Mouse (Mus musculus): Measurements from ENCODE around the gene Usp5. TPM values are rescaled to one million over a fixed set of nuclear protein-coding genes. Genes with fewer than 3 reads are reported as not detected.
A peak's percentile ranks its signal among the peaks of the same experiment; 100 is the strongest.

Gene Usp5
- polyA plus RNA-seq, 1 experiment: 80.9 TPM

GRCm38 (mm10) chr6:124796200-124796599, 33.1 kb downstream of the Usp5 start:
- peaks cover 3% of the 10 kb centered on the region for H3K4me1 ChIP-seq (ENCODE audit: control insufficient read depth, insufficient read depth, low read length)
- TF ChIP-seq CTCF (IDR thresholded peaks at IDR 0.05; ENCODE audit: low read depth, low read length): no peak
- TF ChIP-seq POLR2A (IDR thresholded peaks at IDR 0.05; ENCODE audit: insufficient read depth, low read length): no peak
- TF ChIP-seq EP300 (IDR thresholded peaks at IDR 0.05; ENCODE audit: insufficient read depth, low read depth, low read length): no peak
- H3K9ac ChIP-seq (ENCODE audit: low read depth, poor library complexity, severe bottlenecking): peak overlapping the region; percentile 75
- peak overlapping the region; percentile 100 for H3K27ac ChIP-seq (ENCODE audit: insufficient read depth, low read length)
- H3K36me3 ChIP-seq (ENCODE audit: control insufficient read depth, insufficient read depth, low read length, poor library complexity, severe bottlenecking): peaks cover 5% of the 10 kb centered on the region
- H3K9me3 ChIP-seq (replicated peaks; ENCODE audit: control insufficient read depth, insufficient read depth, low read length, poor library complexity, severe bottlenecking): no peaks in the 10 kb centered on the region
- H3K27me3 ChIP-seq (ENCODE audit: control insufficient read depth, insufficient read depth, low read length, poor library complexity, severe bottlenecking): no peaks in the 10 kb centered on the region
- no peak overlapping the region for H3K4me3 ChIP-seq (ENCODE audit: low read depth, low read length)

- H3K9me3 ChIP-seq (replicated peaks; ENCODE audit: control insufficient read depth, insufficient read depth, low read length, poor library complexity, severe bottlenecking): no peaks in the 10 kb centered on the region
- H3K9ac ChIP-seq (ENCODE audit: low read depth, poor library complexity, severe bottlenecking): 0 out of 2 replicates have a peak overlapping the region, but pooled peaks have one; percentile 75
- H3K27ac ChIP-seq (ENCODE audit: insufficient read depth, low read length): peak overlapping the region; percentile 100
- peaks cover 5% of the 10 kb centered on the region for H3K36me3 ChIP-seq (ENCODE audit: control insufficient read depth, insufficient read depth, low read length, poor library complexity, severe bottlenecking)
- TF ChIP-seq CTCF (IDR thresholded peaks at IDR 0.05; ENCODE audit: low read depth, low read length): no peak
- no peak for TF ChIP-seq POLR2A (IDR thresholded peaks at IDR 0.05; ENCODE audit: insufficient read depth, low read length)
- no peak for TF ChIP-seq EP300 (IDR thresholded peaks at IDR 0.05; ENCODE audit: insufficient read depth, low read depth, low read length)
- H3K27me3 ChIP-seq (ENCODE audit: control insufficient read depth, insufficient read depth, low read length, poor library complexity, severe bottlenecking): no peaks in the 10 kb centered on the region
- no peak overlapping the region for H3K4me3 ChIP-seq (ENCODE audit: low read depth, low read length)
- H3K4me1 ChIP-seq (ENCODE audit: control insufficient read depth, insufficient read depth, low read length): peaks cover 3% of the 10 kb centered on the region
Observed at GRCm38 (mm10) chr6:124795781-124796180, 33.5 kb downstream of the Usp5 start.

GRCm38 (mm10) chr6:124791911-124792310, 37.4 kb downstream of the Usp5 start:
- H3K9ac ChIP-seq (ENCODE audit: low read depth, poor library complexity, severe bottlenecking): no peak overlapping the region
- no peak overlapping the region for H3K27ac ChIP-seq (ENCODE audit: insufficient read depth, low read length)
- H3K27me3 ChIP-seq (ENCODE audit: control insufficient read depth, insufficient read depth, low read length, poor library complexity, severe bottlenecking): no peaks in the 10 kb centered on the region
- no peaks in the 10 kb centered on the region for H3K9me3 ChIP-seq (replicated peaks; ENCODE audit: control insufficient read depth, insufficient read depth, low read length, poor library complexity, severe bottlenecking)
- no peak for TF ChIP-seq CTCF (IDR thresholded peaks at IDR 0.05; ENCODE audit: low read depth, low read length)
- TF ChIP-seq EP300 (IDR thresholded peaks at IDR 0.05; ENCODE audit: insufficient read depth, low read depth, low read length): no peak
- no peak for TF ChIP-seq POLR2A (IDR thresholded peaks at IDR 0.05; ENCODE audit: insufficient read depth, low read length)
- H3K4me3 ChIP-seq (ENCODE audit: low read depth, low read length): no peak overlapping the region
- peaks cover 5% of the 10 kb centered on the region for H3K36me3 ChIP-seq (ENCODE audit: control insufficient read depth, insufficient read depth, low read length, poor library complexity, severe bottlenecking)
- peaks cover 3% of the 10 kb centered on the region for H3K4me1 ChIP-seq (ENCODE audit: control insufficient read depth, insufficient read depth, low read length)

GRCm38 (mm10) chr6:124790121-124790520, 39.2 kb downstream of the Usp5 start:
- no peaks in the 10 kb centered on the region for H3K27me3 ChIP-seq (ENCODE audit: control insufficient read depth, insufficient read depth, low read length, poor library complexity, severe bottlenecking)
- H3K27ac ChIP-seq (ENCODE audit: insufficient read depth, low read length): peak overlapping the region; percentile 60
- H3K4me3 ChIP-seq (ENCODE audit: low read depth, low read length): no peak overlapping the region
- H3K4me1 ChIP-seq (ENCODE audit: control insufficient read depth, insufficient read depth, low read length): no peaks in the 10 kb centered on the region
- no peak for TF ChIP-seq CTCF (IDR thresholded peaks at IDR 0.05; ENCODE audit: low read depth, low read length)
- H3K9me3 ChIP-seq (replicated peaks; ENCODE audit: control insufficient read depth, insufficient read depth, low read length, poor library complexity, severe bottlenecking): no peaks in the 10 kb centered on the region
- peak overlapping the region; percentile 22; the same call in 1 of the 2 replicates for H3K9ac ChIP-seq (ENCODE audit: low read depth, poor library complexity, severe bottlenecking)
- no peaks in the 10 kb centered on the region for H3K36me3 ChIP-seq (ENCODE audit: control insufficient read depth, insufficient read depth, low read length, poor library complexity, severe bottlenecking)

- Histone ChIP-seq H3K4me1 (ENCODE audit: control insufficient read depth, insufficient read depth, low read length) (no peaks in the 10 kb centered on the region), H3K27me3 (ENCODE audit: control insufficient read depth, insufficient read depth, low read length, poor library complexity, severe bottlenecking) (no peaks in the 10 kb centered on the region), H3K36me3 (ENCODE audit: control insufficient read depth, insufficient read depth, low read length, poor library complexity, severe bottlenecking) (no peaks in the 10 kb centered on the region), H3K4me3 (ENCODE audit: low read depth, low read length) (no peak overlapping the region), H3K27ac (ENCODE audit: insufficient read depth, low read length) (peak overlapping the region; percentile 52; the same call in 1 of the 2 replicates), H3K9ac (ENCODE audit: low read depth, poor library complexity, severe bottlenecking) (no peak overlapping the region), H3K9me3 (replicated peaks; ENCODE audit: control insufficient read depth, insufficient read depth, low read length, poor library complexity, severe bottlenecking) (no peaks in the 10 kb centered on the region)
- TF ChIP-seq POLR2A (IDR thresholded peaks at IDR 0.05; ENCODE audit: insufficient read depth, low read length) (no peak), CTCF (IDR thresholded peaks at IDR 0.05; ENCODE audit: low read depth, low read length) (no peak), EP300 (IDR thresholded peaks at IDR 0.05; ENCODE audit: insufficient read depth, low read depth, low read length) (no peak)
Observed at GRCm38 (mm10) chr6:124789519-124789918, 39.8 kb downstream of the Usp5 start.

- Histone ChIP-seq H3K27me3 (ENCODE audit: control insufficient read depth, insufficient read depth, low read length, poor library complexity, severe bottlenecking) (no peaks in the 10 kb centered on the region), H3K9ac (ENCODE audit: low read depth, poor library complexity, severe bottlenecking) (no peak overlapping the region), H3K4me1 (ENCODE audit: control insufficient read depth, insufficient read depth, low read length) (no peaks in the 10 kb centered on the region), H3K27ac (ENCODE audit: insufficient read depth, low read length) (no peak overlapping the region), H3K36me3 (ENCODE audit: control insufficient read depth, insufficient read depth, low read length, poor library complexity, severe bottlenecking) (no peaks in the 10 kb centered on the region), H3K9me3 (replicated peaks; ENCODE audit: control insufficient read depth, insufficient read depth, low read length, poor library complexity, severe bottlenecking) (no peaks in the 10 kb centered on the region), H3K4me3 (ENCODE audit: low read depth, low read length) (no peak overlapping the region)
- TF ChIP-seq EP300 (IDR thresholded peaks at IDR 0.05; ENCODE audit: insufficient read depth, low read depth, low read length): no peak
- TF ChIP-seq CTCF (IDR thresholded peaks at IDR 0.05; ENCODE audit: low read depth, low read length): no peak
- no peak for TF ChIP-seq POLR2A (IDR thresholded peaks at IDR 0.05; ENCODE audit: insufficient read depth, low read length)
Observed at GRCm38 (mm10) chr6:124787722-124788121, 41.6 kb downstream of the Usp5 start.
